Mouse (Mus musculus): ENCODE measurements at regions not wholly inside any gene's neighbourhood (a gene's known extent, or its start where the extent isn't known, plus 50 kb on each side); places are given as distances from the start of the nearest gene placed in this dataset.
"Not testable (repeated sequence)": the region's sequence is repeated elsewhere in the genome, so short reads cannot be mapped to it uniquely, and the experiment has no call there.

DNA sequence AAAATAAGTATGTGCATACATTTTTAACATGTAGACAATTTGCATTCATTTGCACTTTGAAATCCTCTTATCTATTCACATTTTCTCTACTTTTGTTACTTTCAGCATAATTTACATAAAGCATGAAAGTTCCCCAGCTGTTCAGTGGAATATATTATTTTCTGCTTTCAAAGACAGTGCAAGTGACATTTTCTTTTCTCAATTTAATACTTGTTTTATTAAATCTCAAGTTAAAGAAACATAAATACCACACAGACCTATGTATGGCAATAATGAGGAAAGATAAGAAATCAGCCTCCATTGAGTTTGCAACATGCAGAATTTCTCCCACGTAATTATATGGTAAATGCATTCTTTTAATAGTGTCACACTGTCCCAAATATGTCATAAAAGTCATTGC lies 1168.1 kb upstream of the Gje1 start:
- WGBS (ENCODE audit: insufficient replicate concordance): 32% methylated on average over 1 of the region's 1 CpGs
- no peak overlapping the region for H3K4me2 ChIP-seq (ENCODE audit: low read depth, low read length)
- H3K27ac ChIP-seq (ENCODE audit: low read length): no peak overlapping the region
- no peaks in the 10 kb centered on the region for H3K27me3 ChIP-seq (ENCODE audit: control insufficient read depth, insufficient read depth, low read depth, low read length)
- no peak for ATAC-seq (ENCODE audit: low read depth)
- H3K9me3 ChIP-seq (replicated peaks; ENCODE audit: control insufficient read depth, low read length): no peaks in the 10 kb centered on the region
- H3K36me3 ChIP-seq (ENCODE audit: control insufficient read depth, insufficient read depth): no peaks in the 10 kb centered on the region
- H3K4me1 ChIP-seq (ENCODE audit: control insufficient read depth, low read depth, low read length): no peaks in the 10 kb centered on the region
- H3K9ac ChIP-seq (ENCODE audit: low read depth, low read length): no peak overlapping the region
- H3K4me3 ChIP-seq (ENCODE audit: low read depth, low read length): no peak overlapping the region

GRCm38 (mm10) chr10:15868063-15868462 lies 1150.0 kb upstream of the Gje1 start:
- no peak overlapping the region for H3K9ac ChIP-seq (ENCODE audit: low read depth, low read length)
- no peaks in the 10 kb centered on the region for H3K4me1 ChIP-seq (ENCODE audit: control insufficient read depth, low read depth, low read length)
- H3K4me3 ChIP-seq (ENCODE audit: low read depth, low read length): no peak overlapping the region
- 49% methylated on average over 2 of the region's 2 CpGs for WGBS (ENCODE audit: insufficient replicate concordance)
- no peak overlapping the region for H3K4me2 ChIP-seq (ENCODE audit: low read depth, low read length)
- no peaks in the 10 kb centered on the region for H3K36me3 ChIP-seq (ENCODE audit: control insufficient read depth, insufficient read depth)
- no peaks in the 10 kb centered on the region for H3K27me3 ChIP-seq (ENCODE audit: control insufficient read depth, insufficient read depth, low read depth, low read length)
- no peak overlapping the region for H3K27ac ChIP-seq (ENCODE audit: low read length)
- ATAC-seq (ENCODE audit: low read depth): no peak
- no peaks in the 10 kb centered on the region for H3K9me3 ChIP-seq (replicated peaks; ENCODE audit: control insufficient read depth, low read length)

GRCm38 (mm10) chr10:15866931-15867330 lies 1148.9 kb upstream of the Gje1 start:
- no peak overlapping the region for H3K4me3 ChIP-seq (ENCODE audit: low read depth, low read length)
- no peak overlapping the region for H3K9ac ChIP-seq (ENCODE audit: low read depth, low read length)
- no peak for ATAC-seq (ENCODE audit: low read depth)
- H3K9me3 ChIP-seq (replicated peaks; ENCODE audit: control insufficient read depth, low read length): no peaks in the 10 kb centered on the region
- H3K4me2 ChIP-seq (ENCODE audit: low read depth, low read length): no peak overlapping the region
- no peaks in the 10 kb centered on the region for H3K27me3 ChIP-seq (ENCODE audit: control insufficient read depth, insufficient read depth, low read depth, low read length)
- H3K36me3 ChIP-seq (ENCODE audit: control insufficient read depth, insufficient read depth): no peaks in the 10 kb centered on the region
- no peak overlapping the region for H3K27ac ChIP-seq (ENCODE audit: low read length)
- H3K4me1 ChIP-seq (ENCODE audit: control insufficient read depth, low read depth, low read length): no peaks in the 10 kb centered on the region

DNA sequence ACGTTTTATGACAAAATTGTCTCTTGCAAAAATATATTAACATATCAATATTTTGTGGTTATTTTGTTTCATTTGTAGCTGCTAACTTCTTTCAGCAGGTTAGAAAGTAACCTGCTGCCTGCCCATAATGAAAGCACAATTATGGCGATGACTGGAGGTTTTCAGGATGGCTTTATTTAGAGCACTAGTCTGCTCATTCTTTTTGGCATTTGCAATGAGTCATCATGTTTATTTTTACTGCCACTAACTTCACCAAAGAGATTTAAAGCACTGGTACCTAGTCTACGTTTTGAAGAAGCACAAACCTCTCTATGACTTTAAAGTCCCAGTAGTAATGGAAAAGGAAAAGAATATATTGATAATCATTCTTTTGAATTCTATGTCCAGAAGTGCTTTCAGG lies 1123.4 kb upstream of the Gje1 start:
- 43% methylated on average over 3 of the region's 3 CpGs for WGBS (ENCODE audit: insufficient replicate concordance)

DNA sequence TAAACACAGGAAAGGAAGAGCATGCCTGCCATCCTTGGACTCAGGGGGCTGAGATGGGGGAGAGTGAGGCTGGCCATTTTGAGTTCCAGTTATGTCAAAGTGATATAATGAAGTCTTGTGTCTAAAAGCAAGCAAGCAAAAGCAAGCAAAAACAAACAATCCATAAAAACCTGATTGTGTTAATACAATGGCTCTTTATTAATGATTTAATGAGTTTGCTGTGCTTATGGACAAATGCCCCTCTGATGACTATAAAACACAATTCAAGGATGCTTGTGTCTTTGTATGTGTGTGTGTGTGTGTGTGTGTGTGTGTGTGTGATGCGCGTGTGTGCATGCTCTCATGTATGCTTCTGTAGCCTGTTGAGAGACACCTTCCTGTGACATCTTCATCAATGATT lies 1114.3 kb upstream of the Gje1 start:
- H3K9ac ChIP-seq (ENCODE audit: low read depth, low read length): no peak overlapping the region
- no peaks in the 10 kb centered on the region for H3K36me3 ChIP-seq (ENCODE audit: control insufficient read depth, insufficient read depth)
- no peak overlapping the region for H3K4me2 ChIP-seq (ENCODE audit: low read depth, low read length)
- no peaks in the 10 kb centered on the region for H3K9me3 ChIP-seq (replicated peaks; ENCODE audit: control insufficient read depth, low read length)
- ATAC-seq (ENCODE audit: low read depth): no peak
- no peak overlapping the region for H3K27ac ChIP-seq (ENCODE audit: low read length)
- no peaks in the 10 kb centered on the region for H3K27me3 ChIP-seq (ENCODE audit: control insufficient read depth, insufficient read depth, low read depth, low read length)
- H3K4me1 ChIP-seq (ENCODE audit: control insufficient read depth, low read depth, low read length): no peaks in the 10 kb centered on the region
- WGBS (ENCODE audit: insufficient replicate concordance): 80% methylated on average over 2 of the region's 2 CpGs
- H3K4me3 ChIP-seq (ENCODE audit: low read depth, low read length): no peak overlapping the region

More for the DNA sequence above, 1123.4 kb upstream of the Gje1 start:
- Histone ChIP-seq H3K4me2 (ENCODE audit: low read depth, low read length) (no peak overlapping the region), H3K4me3 (ENCODE audit: low read depth, low read length) (no peak overlapping the region), H3K27me3 (ENCODE audit: control insufficient read depth, insufficient read depth, low read depth, low read length) (no peaks in the 10 kb centered on the region), H3K36me3 (ENCODE audit: control insufficient read depth, insufficient read depth) (no peaks in the 10 kb centered on the region), H3K9me3 (replicated peaks; ENCODE audit: control insufficient read depth, low read length) (no peaks in the 10 kb centered on the region), H3K4me1 (ENCODE audit: control insufficient read depth, low read depth, low read length) (no peaks in the 10 kb centered on the region), H3K27ac (ENCODE audit: low read length) (no peak overlapping the region), H3K9ac (ENCODE audit: low read depth, low read length) (no peak overlapping the region)
- ATAC-seq (ENCODE audit: low read depth): no peak

- H3K27ac ChIP-seq (ENCODE audit: low read length): no peak overlapping the region
- 69% methylated on average over 1 of the region's 1 CpGs for WGBS (ENCODE audit: insufficient replicate concordance)
- no peaks in the 10 kb centered on the region for H3K36me3 ChIP-seq (ENCODE audit: control insufficient read depth, insufficient read depth)
- no peak overlapping the region for H3K4me2 ChIP-seq (ENCODE audit: low read depth, low read length)
- no peak for ATAC-seq (ENCODE audit: low read depth)
- H3K4me3 ChIP-seq (ENCODE audit: low read depth, low read length): no peak overlapping the region
- H3K9me3 ChIP-seq (replicated peaks; ENCODE audit: control insufficient read depth, low read length): no peaks in the 10 kb centered on the region
- H3K27me3 ChIP-seq (ENCODE audit: control insufficient read depth, insufficient read depth, low read depth, low read length): no peaks in the 10 kb centered on the region
- no peaks in the 10 kb centered on the region for H3K4me1 ChIP-seq (ENCODE audit: control insufficient read depth, low read depth, low read length)
- H3K9ac ChIP-seq (ENCODE audit: low read depth, low read length): no peak overlapping the region
Observed at GRCm38 (mm10) chr10:15825457-15825856, 1107.4 kb upstream of the Gje1 start.

- no peak for ATAC-seq (ENCODE audit: low read depth)
- Histone ChIP-seq H3K36me3 (ENCODE audit: control insufficient read depth, insufficient read depth) (no peaks in the 10 kb centered on the region), H3K27me3 (ENCODE audit: control insufficient read depth, insufficient read depth, low read depth, low read length) (no peaks in the 10 kb centered on the region), H3K4me1 (ENCODE audit: control insufficient read depth, low read depth, low read length) (no peaks in the 10 kb centered on the region), H3K4me2 (ENCODE audit: low read depth, low read length) (no peak overlapping the region), H3K9ac (ENCODE audit: low read depth, low read length) (no peak overlapping the region), H3K9me3 (replicated peaks; ENCODE audit: control insufficient read depth, low read length) (no peaks in the 10 kb centered on the region), H3K27ac (ENCODE audit: low read length) (no peak overlapping the region), H3K4me3 (ENCODE audit: low read depth, low read length) (no peak overlapping the region)
- WGBS (ENCODE audit: insufficient replicate concordance): 44% methylated on average over 3 of the region's 3 CpGs
Observed at GRCm38 (mm10) chr10:15807271-15807670, 1089.3 kb upstream of the Gje1 start.

- Histone ChIP-seq H3K36me3 (ENCODE audit: control insufficient read depth, insufficient read depth) (no peaks in the 10 kb centered on the region), H3K9ac (ENCODE audit: low read depth, low read length) (no peak overlapping the region), H3K4me3 (ENCODE audit: low read depth, low read length) (no peak overlapping the region), H3K4me2 (ENCODE audit: low read depth, low read length) (no peak overlapping the region), H3K9me3 (replicated peaks; ENCODE audit: control insufficient read depth, low read length) (no peaks in the 10 kb centered on the region), H3K27ac (ENCODE audit: low read length) (no peak overlapping the region), H3K27me3 (ENCODE audit: control insufficient read depth, insufficient read depth, low read depth, low read length) (no peaks in the 10 kb centered on the region), H3K4me1 (ENCODE audit: control insufficient read depth, low read depth, low read length) (no peaks in the 10 kb centered on the region)
- 60% methylated on average over 2 of the region's 2 CpGs for WGBS (ENCODE audit: insufficient replicate concordance)
- no peak for ATAC-seq (ENCODE audit: low read depth)
Observed at GRCm38 (mm10) chr10:15805791-15806190, 1087.8 kb upstream of the Gje1 start.

- not testable (repeated sequence) for H3K9me3 ChIP-seq (replicated peaks; ENCODE audit: control insufficient read depth, low read length); H3K9ac ChIP-seq (ENCODE audit: low read depth, low read length); H3K36me3 ChIP-seq (ENCODE audit: control insufficient read depth, insufficient read depth); H3K4me2 ChIP-seq (ENCODE audit: low read depth, low read length); H3K27ac ChIP-seq (ENCODE audit: low read length); H3K27me3 ChIP-seq (ENCODE audit: control insufficient read depth, insufficient read depth, low read depth, low read length); H3K4me1 ChIP-seq (ENCODE audit: control insufficient read depth, low read depth, low read length); H3K4me3 ChIP-seq (ENCODE audit: low read depth, low read length); ATAC-seq (ENCODE audit: low read depth)
Observed at GRCm38 (mm10) chr10:15793185-15793584, 1075.2 kb upstream of the Gje1 start.

Data from liver, embryonic 16.5 days (tissue).